Mouse (Mus musculus): ENCODE data around the gene Pld2.

- no peak for TF ChIP-seq POLR2A (IDR thresholded peaks at IDR 0.05; ENCODE audit: insufficient read length, low read depth)
- TF ChIP-seq E2F4 (IDR thresholded peaks at IDR 0.05; ENCODE audit: insufficient read depth), result no peak
- no peak for TF ChIP-seq SRF (IDR thresholded peaks at IDR 0.05; ENCODE audit: control insufficient read depth, insufficient read length, low read depth)
- no peak for TF ChIP-seq POLR2AphosphoS2 (IDR thresholded peaks at IDR 0.05; ENCODE audit: insufficient read length, low read depth)
- TF ChIP-seq MAX (IDR thresholded peaks at IDR 0.05; ENCODE audit: low read depth), result no peak
- TF ChIP-seq TCF3 (IDR thresholded peaks at IDR 0.05; ENCODE audit: insufficient read length, low read depth), result no peak
- no peak for TF ChIP-seq REST (IDR thresholded peaks at IDR 0.05; ENCODE audit: insufficient read depth, insufficient read length)
- no peak for TF ChIP-seq MYOD1 (IDR thresholded peaks at IDR 0.05; ENCODE audit: control insufficient read depth in 1 of 3, insufficient read length in 2 of 3, low read depth in 2 of 3)
These were observed 34.0 kb downstream of the Pld2 start for GRCm38 (mm10) chr11:70573872-70574271.

Measured in myocyte (in vitro differentiated cells).